Mouse (Mus musculus) thymus, adult 2 months (tissue): ENCODE results near the gene Pde5a.

ENCODE experiments used
- CTCF ChIP-seq: fragments of 200-500 bp; IDR thresholded peaks from 2 replicates; pipeline ENCODE4 v1.5.1; 2012; ENCODE audit warnings: mild to moderate bottlenecking, control low read depth, low read length, moderate library complexity, borderline replicate concordance; ENCODE audit not compliant: control insufficient read depth, poor library complexity, insufficient read depth; ENCODE audit errors: extremely low read depth
- POLR2A ChIP-seq: fragments of 200-500 bp; IDR thresholded peaks from 2 replicates; pipeline ENCODE4 v1.6.1; 2012; ENCODE audit warnings: mild to moderate bottlenecking, low read length, control low read depth, moderate library complexity; ENCODE audit not compliant: control insufficient read depth, poor library complexity, insufficient read depth; ENCODE audit errors: extremely low read depth

- TF ChIP-seq POLR2A (no peak), CTCF (no peak)
These were observed 82.2 kb downstream of the Pde5a start for GRCm38 (mm10) chr3:122810986-122811385.
